Mouse (Mus musculus) heart, postnatal 10 days (tissue): ENCODE results near the gene Mmel1. TPM values are rescaled to one million over a fixed set of nuclear protein-coding genes. Genes with fewer than 3 reads are reported as not detected.

Experiments used
- DNase-seq, 2 experiments: peaks; one replicate each; pipeline ENCODE4 v3.0.0; 2021
- intact Hi-C: fragments of 180-260 bp; cut with DNase I; formaldehyde crosslinking; loops from one replicate; pipeline ENCODE4 v1.15.1; 2025
- total RNA-seq, 2 experiments: library from RNA; stranded (reverse); gene quantifications; 2 replicates each; pipeline ENCODE4 v1.2.3; 2021

Gene Mmel1
- total RNA-seq, 2 experiments from 2014 or later: 0.32 to 0.48 TPM

- DNase-seq: no peak
These were observed 33.0 kb downstream of the Mmel1 start for GRCm38 (mm10) chr4:154902371-154902770.

GRCm38 (mm10) chr4:154904185-154905071 is 35.0 kb downstream of the Mmel1 start:
- intact Hi-C loops: no loop called here
- DNase-seq: peak; percentile 77 to 83

More at GRCm38 (mm10) chr4:154902371-154902770, 33.0 kb downstream of the Mmel1 start:
- intact Hi-C loops: no loop called here

GRCm38 (mm10) chr4:154907833-154908232 is 38.4 kb downstream of the Mmel1 start:
- intact Hi-C loops: loop anchor here (1.0 to 2.0 kb wide), 2 partner anchors 30 to 37 kb away; no protein-coding TSS in a partner anchor
- peak; percentile 79 to 84 for DNase-seq

- intact Hi-C loops: no loop called here
These were observed 39.1 kb downstream of the Mmel1 start for GRCm38 (mm10) chr4:154908490-154908889.

GRCm38 (mm10) chr4:154910606-154911522 is 41.5 kb downstream of the Mmel1 start:
- intact Hi-C loops: no loop called here
- DNase-seq: peak in 1 of 2 experiments; percentile 29

More at GRCm38 (mm10) chr4:154908490-154908889, 39.1 kb downstream of the Mmel1 start:
- DNase-seq: no peak

- DNase-seq: no peak
- intact Hi-C loops: no loop called here
These were observed 42.3 kb downstream of the Mmel1 start for GRCm38 (mm10) chr4:154911644-154912043.

- no peak for DNase-seq
- intact Hi-C loops: no loop called here
These were observed 44.5 kb downstream of the Mmel1 start for GRCm38 (mm10) chr4:154913845-154914244.

- no peak for DNase-seq
- intact Hi-C loops: no loop called here
These were observed 44.9 kb downstream of the Mmel1 start for GRCm38 (mm10) chr4:154914252-154914651.

GRCm38 (mm10) chr4:154914707-154915106 is 45.3 kb downstream of the Mmel1 start:
- no peak for DNase-seq
- intact Hi-C loops: no loop called here

GRCm38 (mm10) chr4:154915286-154915685 is 45.9 kb downstream of the Mmel1 start:
- intact Hi-C loops: no loop called here
- DNase-seq: no peak

GRCm38 (mm10) chr4:154916662-154917061 is 47.3 kb downstream of the Mmel1 start:
- intact Hi-C loops: no loop called here
- DNase-seq: no peak

GRCm38 (mm10) chr4:154922291-154922690 is 52.9 kb downstream of the Mmel1 start:
- no peak for DNase-seq
- intact Hi-C loops: no loop called here

GRCm38 (mm10) chr4:154922931-154923330 is 53.5 kb downstream of the Mmel1 start:
- no peak for DNase-seq

GRCm38 (mm10) chr4:154925413-154925812 is 56.0 kb downstream of the Mmel1 start:
- intact Hi-C loops: no loop called here
- DNase-seq: no peak

More at GRCm38 (mm10) chr4:154922931-154923330, 53.5 kb downstream of the Mmel1 start:
- intact Hi-C loops: no loop called here

- DNase-seq: no peak
- intact Hi-C loops: no loop called here
These were observed 57.8 kb downstream of the Mmel1 start for GRCm38 (mm10) chr4:154926969-154927898.

- DNase-seq: peak; percentile 51 to 58
- intact Hi-C loops: no loop called here
These were observed 58.5 kb downstream of the Mmel1 start for GRCm38 (mm10) chr4:154927899-154928337.

GRCm38 (mm10) chr4:154928395-154929087 is 59.2 kb downstream of the Mmel1 start, which contains the start of gene Tnfrsf14:
Gene Tnfrsf14 (minus strand): TSS chr4:154928563.
- intact Hi-C loops: no loop called here
- DNase-seq: no peak

- peak in 1 of 2 experiments; percentile 31 for DNase-seq
- intact Hi-C loops: no loop called here
These were observed 59.8 kb downstream of the Mmel1 start for GRCm38 (mm10) chr4:154929088-154929660.
